Mouse (Mus musculus): Measurements from ENCODE around the gene Ldb2. TPM values are rescaled to one million over a fixed set of nuclear protein-coding genes. Genes with fewer than 3 reads are reported as not detected.

The Ldb2 gene
- polyA plus RNA-seq, 1 experiment, result 40.3 TPM

GRCm38 (mm10) chr5:44635546-44635945 is 163.9 kb downstream of the Ldb2 start:
- no peak for DNase-seq (ENCODE audit: low read depth)
- no peak for TF ChIP-seq CTCF (IDR thresholded peaks at IDR 0.05; ENCODE audit: borderline replicate concordance, extremely low read depth, insufficient read depth, insufficient read length)
- TF ChIP-seq POLR2A (IDR thresholded peaks at IDR 0.05; ENCODE audit: borderline replicate concordance, extremely low read depth, insufficient read depth, insufficient read length, poor library complexity, severe bottlenecking), result no peak

- peak; percentile 72 for DNase-seq (ENCODE audit: low read depth)
- no peak for TF ChIP-seq CTCF (IDR thresholded peaks at IDR 0.05; ENCODE audit: borderline replicate concordance, extremely low read depth, insufficient read depth, insufficient read length)
- TF ChIP-seq POLR2A (IDR thresholded peaks at IDR 0.05; ENCODE audit: borderline replicate concordance, extremely low read depth, insufficient read depth, insufficient read length, poor library complexity, severe bottlenecking), result no peak
Measured at GRCm38 (mm10) chr5:44629034-44629625, 170.3 kb downstream of the Ldb2 start.

- no peak for DNase-seq (ENCODE audit: low read depth)
- TF ChIP-seq POLR2A (IDR thresholded peaks at IDR 0.05; ENCODE audit: borderline replicate concordance, extremely low read depth, insufficient read depth, insufficient read length, poor library complexity, severe bottlenecking) (no peak), CTCF (IDR thresholded peaks at IDR 0.05; ENCODE audit: borderline replicate concordance, extremely low read depth, insufficient read depth, insufficient read length) (no peak)
Measured at GRCm38 (mm10) chr5:44627487-44627886, 172.0 kb downstream of the Ldb2 start.

GRCm38 (mm10) chr5:44626885-44627284 is 172.6 kb downstream of the Ldb2 start:
- no peak for DNase-seq (ENCODE audit: low read depth)
- TF ChIP-seq POLR2A (IDR thresholded peaks at IDR 0.05; ENCODE audit: borderline replicate concordance, extremely low read depth, insufficient read depth, insufficient read length, poor library complexity, severe bottlenecking) (no peak), CTCF (IDR thresholded peaks at IDR 0.05; ENCODE audit: borderline replicate concordance, extremely low read depth, insufficient read depth, insufficient read length) (no peak)

GRCm38 (mm10) chr5:44626114-44626513 is 173.4 kb downstream of the Ldb2 start:
- no peak for TF ChIP-seq CTCF (IDR thresholded peaks at IDR 0.05; ENCODE audit: borderline replicate concordance, extremely low read depth, insufficient read depth, insufficient read length)
- no peak for TF ChIP-seq POLR2A (IDR thresholded peaks at IDR 0.05; ENCODE audit: borderline replicate concordance, extremely low read depth, insufficient read depth, insufficient read length, poor library complexity, severe bottlenecking)
- DNase-seq (ENCODE audit: low read depth), result no peak

GRCm38 (mm10) chr5:44615677-44616076 is 183.8 kb downstream of the Ldb2 start:
- no peak for DNase-seq (ENCODE audit: low read depth)
- TF ChIP-seq CTCF (IDR thresholded peaks at IDR 0.05; ENCODE audit: borderline replicate concordance, extremely low read depth, insufficient read depth, insufficient read length) (no peak), POLR2A (IDR thresholded peaks at IDR 0.05; ENCODE audit: borderline replicate concordance, extremely low read depth, insufficient read depth, insufficient read length, poor library complexity, severe bottlenecking) (no peak)

GRCm38 (mm10) chr5:44608901-44609300 is 190.6 kb downstream of the Ldb2 start:
- peak; percentile 66 for DNase-seq (ENCODE audit: low read depth)
- no peak for TF ChIP-seq POLR2A (IDR thresholded peaks at IDR 0.05; ENCODE audit: borderline replicate concordance, extremely low read depth, insufficient read depth, insufficient read length, poor library complexity, severe bottlenecking)
- no peak for TF ChIP-seq CTCF (IDR thresholded peaks at IDR 0.05; ENCODE audit: borderline replicate concordance, extremely low read depth, insufficient read depth, insufficient read length)

GRCm38 (mm10) chr5:44601340-44601739 is 198.1 kb downstream of the Ldb2 start:
- TF ChIP-seq POLR2A (IDR thresholded peaks at IDR 0.05; ENCODE audit: borderline replicate concordance, extremely low read depth, insufficient read depth, insufficient read length, poor library complexity, severe bottlenecking) (no peak), CTCF (IDR thresholded peaks at IDR 0.05; ENCODE audit: borderline replicate concordance, extremely low read depth, insufficient read depth, insufficient read length) (no peak)
- no peak for DNase-seq (ENCODE audit: low read depth)

- peak; percentile 70 for DNase-seq (ENCODE audit: low read depth)
- TF ChIP-seq CTCF (IDR thresholded peaks at IDR 0.05; ENCODE audit: borderline replicate concordance, extremely low read depth, insufficient read depth, insufficient read length), result no peak
- TF ChIP-seq POLR2A (IDR thresholded peaks at IDR 0.05; ENCODE audit: borderline replicate concordance, extremely low read depth, insufficient read depth, insufficient read length, poor library complexity, severe bottlenecking), result no peak
Measured at GRCm38 (mm10) chr5:44593522-44594218, 205.8 kb downstream of the Ldb2 start.

GRCm38 (mm10) chr5:44590750-44591149 is 208.7 kb downstream of the Ldb2 start:
- TF ChIP-seq POLR2A (IDR thresholded peaks at IDR 0.05; ENCODE audit: borderline replicate concordance, extremely low read depth, insufficient read depth, insufficient read length, poor library complexity, severe bottlenecking) (no peak), CTCF (IDR thresholded peaks at IDR 0.05; ENCODE audit: borderline replicate concordance, extremely low read depth, insufficient read depth, insufficient read length) (no peak)
- DNase-seq (ENCODE audit: low read depth), result no peak

- DNase-seq (ENCODE audit: low read depth), result no peak
Measured at GRCm38 (mm10) chr5:44589318-44589717, 210.2 kb downstream of the Ldb2 start.

GRCm38 (mm10) chr5:44586571-44586970 is 212.9 kb downstream of the Ldb2 start:
- TF ChIP-seq CTCF (IDR thresholded peaks at IDR 0.05; ENCODE audit: borderline replicate concordance, extremely low read depth, insufficient read depth, insufficient read length) (no peak), POLR2A (IDR thresholded peaks at IDR 0.05; ENCODE audit: borderline replicate concordance, extremely low read depth, insufficient read depth, insufficient read length, poor library complexity, severe bottlenecking) (no peak)
- no peak for DNase-seq (ENCODE audit: low read depth)

More at GRCm38 (mm10) chr5:44589318-44589717, 210.2 kb downstream of the Ldb2 start:
- TF ChIP-seq POLR2A (IDR thresholded peaks at IDR 0.05; ENCODE audit: borderline replicate concordance, extremely low read depth, insufficient read depth, insufficient read length, poor library complexity, severe bottlenecking) (no peak), CTCF (IDR thresholded peaks at IDR 0.05; ENCODE audit: borderline replicate concordance, extremely low read depth, insufficient read depth, insufficient read length) (no peak)

Measured in brain, embryonic 14.5 days (tissue).